Mouse (Mus musculus) myocyte (in vitro differentiated cells): ENCODE results near the gene Stxbp1. TPM values are rescaled to one million over a fixed set of nuclear protein-coding genes. Genes with fewer than 3 reads are reported as not detected.
A peak's percentile ranks its signal among the peaks of the same experiment; 100 is the strongest.

Source experiments
- H3K27me3 ChIP-seq: one replicate; pipeline ENCODE4 v1.6.1; 2011; ENCODE audit not compliant: control insufficient read depth, insufficient read depth, insufficient read length
- H3K36me3 ChIP-seq: one replicate; pipeline ENCODE4 v1.6.1; 2011; ENCODE audit not compliant: control insufficient read depth, insufficient read depth
- H3K4me2 ChIP-seq: one replicate; pipeline ENCODE4 v1.6.1; 2011; ENCODE audit warnings: low read depth, control low read depth
- H3K4me3 ChIP-seq: one replicate; pipeline ENCODE4 v1.5.1; 2011; ENCODE audit warnings: mild to moderate bottlenecking, control low read depth, moderate library complexity
- H3K79me2 ChIP-seq: one replicate; pipeline ENCODE4 v1.6.1; 2011; ENCODE audit not compliant: control insufficient read depth, insufficient read depth
- H3ac ChIP-seq: one replicate; pipeline ENCODE4 v1.6.1; 2011; ENCODE audit not compliant: control insufficient read depth, insufficient read length
- CEBPB ChIP-seq: IDR thresholded peaks from 2 replicates; pipeline ENCODE4 v1.6.1; 2011; ENCODE audit warnings: mild to moderate bottlenecking, moderate library complexity; ENCODE audit not compliant: poor library complexity, insufficient read depth, severe bottlenecking
- E2F4 ChIP-seq: IDR thresholded peaks from one replicate; pipeline ENCODE4 v1.6.1; 2011; ENCODE audit warnings: mild to moderate bottlenecking, control low read depth, moderate library complexity; ENCODE audit not compliant: insufficient read depth
- MAX ChIP-seq: IDR thresholded peaks from one replicate; pipeline ENCODE4 v1.6.1; 2011; ENCODE audit warnings: low read depth, mild to moderate bottlenecking, control low read depth
- MYOD1 ChIP-seq, 3 experiments: IDR thresholded peaks; one replicate each; pipeline ENCODE4 v1.6.1; 2011; ENCODE audit warnings: control low read depth in 2 of 3, low read depth in 2 of 3, mild to moderate bottlenecking in 2 of 3, moderate library complexity in 1 of 3; ENCODE audit not compliant: insufficient read length in 2 of 3, control insufficient read depth in 1 of 3
- MYOG ChIP-seq, 3 experiments: IDR thresholded peaks; one replicate each; pipeline ENCODE4 v1.6.1; 2011; ENCODE audit warnings: control low read depth in 2 of 3, low read depth in 2 of 3, mild to moderate bottlenecking in 2 of 3; ENCODE audit not compliant: insufficient read length in 2 of 3, control insufficient read depth in 1 of 3, insufficient read depth in 1 of 3
- POLR2A ChIP-seq: IDR thresholded peaks from one replicate; pipeline ENCODE4 v1.6.1; 2011; ENCODE audit warnings: low read depth, mild to moderate bottlenecking, control low read depth, moderate library complexity; ENCODE audit not compliant: insufficient read length
- POLR2AphosphoS2 ChIP-seq: IDR thresholded peaks from one replicate; pipeline ENCODE4 v1.6.1; 2011; ENCODE audit warnings: low read depth, control low read depth; ENCODE audit not compliant: insufficient read length
- REST ChIP-seq: IDR thresholded peaks from one replicate; pipeline ENCODE4 v1.6.1; 2011; ENCODE audit warnings: mild to moderate bottlenecking, control low read depth, moderate library complexity; ENCODE audit not compliant: insufficient read depth, insufficient read length
- SRF ChIP-seq: IDR thresholded peaks from one replicate; pipeline ENCODE4 v1.6.1; 2011; ENCODE audit warnings: low read depth; ENCODE audit not compliant: control insufficient read depth, insufficient read length
- TCF12 ChIP-seq: IDR thresholded peaks from one replicate; pipeline ENCODE4 v1.6.1; 2011; ENCODE audit warnings: mild to moderate bottlenecking, control low read depth; ENCODE audit not compliant: poor library complexity, insufficient read depth, severe bottlenecking
- TCF3 ChIP-seq: IDR thresholded peaks from one replicate; pipeline ENCODE4 v1.6.1; 2011; ENCODE audit warnings: low read depth, control low read depth; ENCODE audit not compliant: insufficient read length
- USF1 ChIP-seq: IDR thresholded peaks from one replicate; pipeline ENCODE4 v1.6.1; 2011; ENCODE audit warnings: low read depth, mild to moderate bottlenecking, control low read depth, moderate library complexity
- polyA plus RNA-seq: library from polyadenylated mRNA; unstranded; fragments of >200 nt; fragmentation: generic; extraction: Trizol; gene quantifications from one replicate; pipeline ENCODE4 v1.2.1, GENCODE M21; 2012; ENCODE audit warnings: missing spikeins

Stxbp1 gene
- polyA plus RNA-seq, 1 experiment, result 32.2 TPM

- no peak for TF ChIP-seq POLR2AphosphoS2
- no peak for TF ChIP-seq POLR2A
- peak in 1 of 3 experiments; percentile 27 for TF ChIP-seq MYOG (IDR thresholded peaks at IDR 0.05; ENCODE audit: control insufficient read depth in 1 of 3, insufficient read depth in 1 of 3, insufficient read length in 2 of 3, low read depth in 2 of 3)
- peak; percentile 92 for TF ChIP-seq REST
- H3K36me3 ChIP-seq, result no peaks in the 10 kb centered on the region
- no peak overlapping the region for H3K4me3 ChIP-seq
- no peak overlapping the region for H3ac ChIP-seq
- no peaks in the 10 kb centered on the region for H3K79me2 ChIP-seq
- no peak overlapping the region for H3K4me2 ChIP-seq
- H3K27me3 ChIP-seq, result peaks cover 25% of the 10 kb centered on the region
Observed at GRCm38 (mm10) chr2:32744272-32744982, 102.6 kb downstream of the Stxbp1 start.

GRCm38 (mm10) chr2:32742173-32742531, 104.9 kb downstream of the Stxbp1 start:
- TF ChIP-seq CEBPB, result no peak
- Histone ChIP-seq H3K36me3 (no peaks in the 10 kb centered on the region), H3K79me2 (no peaks in the 10 kb centered on the region), H3K27me3 (peaks cover 25% of the 10 kb centered on the region), H3K4me2 (no peak overlapping the region), H3K4me3 (no peak overlapping the region), H3ac (no peak overlapping the region)

GRCm38 (mm10) chr2:32741273-32742172, 105.5 kb downstream of the Stxbp1 start:
- H3K79me2 ChIP-seq, result no peaks in the 10 kb centered on the region
- TF ChIP-seq MYOG (IDR thresholded peaks at IDR 0.05; ENCODE audit: control insufficient read depth in 1 of 3, insufficient read depth in 1 of 3, insufficient read length in 2 of 3, low read depth in 2 of 3) (no peak), REST (no peak), MYOD1 (IDR thresholded peaks at IDR 0.05; ENCODE audit: control insufficient read depth in 1 of 3, insufficient read length in 2 of 3, low read depth in 2 of 3) (no peak), CEBPB (no peak), MAX (no peak), E2F4 (no peak), USF1 (no peak), SRF (no peak), TCF12 (no peak), POLR2A (no peak), POLR2AphosphoS2 (no peak), TCF3 (no peak)
- H3K27me3 ChIP-seq, result peaks cover 25% of the 10 kb centered on the region
- H3K4me2 ChIP-seq, result no peak overlapping the region
- H3K36me3 ChIP-seq, result no peaks in the 10 kb centered on the region
- H3ac ChIP-seq, result no peak overlapping the region
- no peak overlapping the region for H3K4me3 ChIP-seq

GRCm38 (mm10) chr2:32740916-32741272, 106.2 kb downstream of the Stxbp1 start, which contains the start of gene 6330409D20Rik:
6330409D20Rik (minus strand) TSS chr2:32741016.
- H3K79me2 ChIP-seq, result no peaks in the 10 kb centered on the region
- no peak within 1 kb of the TSS for H3ac ChIP-seq
- no peaks in the 10 kb centered on the region for H3K36me3 ChIP-seq
- no peak within 1 kb of the TSS for H3K4me3 ChIP-seq
- TF ChIP-seq CEBPB (no peak), MYOD1 (IDR thresholded peaks at IDR 0.05; ENCODE audit: control insufficient read depth in 1 of 3, insufficient read length in 2 of 3, low read depth in 2 of 3) (no peak), POLR2AphosphoS2 (no peak), TCF3 (no peak)
- H3K4me2 ChIP-seq, result no peak within 1 kb of the TSS
- peaks cover 23% of the 10 kb centered on the region for H3K27me3 ChIP-seq

GRCm38 (mm10) chr2:32739311-32739710, 107.7 kb downstream of the Stxbp1 start:
- H3K79me2 ChIP-seq, result no peaks in the 10 kb centered on the region
- H3K4me2 ChIP-seq, result no peak overlapping the region
- no peak for TF ChIP-seq MYOG (IDR thresholded peaks at IDR 0.05; ENCODE audit: control insufficient read depth in 1 of 3, insufficient read depth in 1 of 3, insufficient read length in 2 of 3, low read depth in 2 of 3)
- no peak for TF ChIP-seq SRF
- peaks cover 18% of the 10 kb centered on the region for H3K27me3 ChIP-seq
- H3K36me3 ChIP-seq, result no peaks in the 10 kb centered on the region
- H3K4me3 ChIP-seq, result no peak overlapping the region
- H3ac ChIP-seq, result no peak overlapping the region

Other genes starting within 250 kb of the Stxbp1 start
- gene St6galnac6, start 247.5 kb downstream of the Stxbp1 start, polyA plus RNA-seq, result 48.7 TPM
- 265 TPM for gene Ak1, start 225.5 kb downstream of the Stxbp1 start, polyA plus RNA-seq
- 1.6 TPM for gene Eng, start 200.7 kb downstream of the Stxbp1 start, polyA plus RNA-seq
- 20.7 TPM for gene Fpgs, start 143.1 kb downstream of the Stxbp1 start, polyA plus RNA-seq
- gene Cdk9, start 134.2 kb downstream of the Stxbp1 start, polyA plus RNA-seq, result 76.6 TPM
- 0.52 TPM for gene Sh2d3c, start 126.2 kb downstream of the Stxbp1 start, polyA plus RNA-seq
- gene 6330409D20Rik, start 106.2 kb downstream of the Stxbp1 start, polyA plus RNA-seq, result not detected
- 37.3 TPM for gene Tor2a, start 90.0 kb downstream of the Stxbp1 start, polyA plus RNA-seq
- 0.16 TPM for gene Ttc16, start 71.6 kb downstream of the Stxbp1 start, polyA plus RNA-seq
- 74.1 TPM for gene Ptrh1, start 71.5 kb downstream of the Stxbp1 start, polyA plus RNA-seq
- 0.30 TPM for gene Cfap157, start 62.8 kb downstream of the Stxbp1 start, polyA plus RNA-seq
- gene Fam129b, start 28.9 kb upstream of the Stxbp1 start, polyA plus RNA-seq, result 204 TPM
- 2,628 TPM for gene Rpl12, start 114.3 kb upstream of the Stxbp1 start, polyA plus RNA-seq
- 11.5 TPM for gene Lrsam1, start 114.4 kb upstream of the Stxbp1 start, polyA plus RNA-seq
- 13.5 TPM for gene Slc2a8, start 134.8 kb upstream of the Stxbp1 start, polyA plus RNA-seq